Mouse (Mus musculus) MEL (cell line): ENCODE results near the gene Cdca7.

Source experiments
- CTCF ChIP-seq, 3 experiments: IDR thresholded peaks in 2 of 3; conservative IDR thresholded peaks in 1 of 3; 2 replicates each; pipeline ENCODE4 v1.5.1; 2011 to 2012; ENCODE audit warnings: low read length in 3 of 3, low read depth in 2 of 3, mild to moderate bottlenecking in 2 of 3, improper control_type of control experiment in 1 of 3, inconsistent platforms in 1 of 3, mixed read lengths in 1 of 3, moderate library complexity in 1 of 3; ENCODE audit not compliant: control insufficient read depth in 1 of 3, insufficient read depth in 1 of 3, poor library complexity in 1 of 3, severe bottlenecking in 1 of 3
- EP300 ChIP-seq, 2 experiments: IDR thresholded peaks; 2 replicates each; pipeline ENCODE4 v1.6.1; 2011; ENCODE audit warnings: improper control_type of control experiment in 2 of 2, low read length in 2 of 2, low read depth in 1 of 2, mild to moderate bottlenecking in 1 of 2
- MAFK ChIP-seq: IDR thresholded peaks from 2 replicates; pipeline ENCODE4 v1.6.1; 2011; ENCODE audit warnings: low read depth, mild to moderate bottlenecking, low read length, improper control_type of control experiment, borderline replicate concordance
- MAX ChIP-seq: IDR thresholded peaks from 2 replicates; pipeline ENCODE4 v1.6.1; 2011; ENCODE audit warnings: low read length, improper control_type of control experiment
- MAZ ChIP-seq: IDR thresholded peaks from 2 replicates; pipeline ENCODE4 v1.6.1; 2012; ENCODE audit warnings: low read depth, mild to moderate bottlenecking, inconsistent platforms, low read length, improper control_type of control experiment
- MXI1 ChIP-seq: IDR thresholded peaks from 2 replicates; pipeline ENCODE4 v1.6.1; 2011; ENCODE audit warnings: mild to moderate bottlenecking, low read depth, low read length, improper control_type of control experiment
- POLR2A ChIP-seq, 2 experiments: IDR thresholded peaks; 2 replicates each; pipeline ENCODE4 v1.6.1; 2011 to 2012; ENCODE audit warnings: low read length in 2 of 2, mild to moderate bottlenecking in 2 of 2, control low read depth in 1 of 2, improper control_type of control experiment in 1 of 2, low read depth in 1 of 2, moderate library complexity in 1 of 2; ENCODE audit not compliant: control insufficient read depth in 1 of 2, insufficient read depth in 1 of 2, poor library complexity in 1 of 2
- POLR2AphosphoS2 ChIP-seq: IDR thresholded peaks from 2 replicates; pipeline ENCODE4 v1.6.1; 2011; ENCODE audit warnings: low read length, improper control_type of control experiment
- RCOR1 ChIP-seq: IDR thresholded peaks from 2 replicates; pipeline ENCODE4 v1.6.1; 2012; ENCODE audit warnings: low read depth, mild to moderate bottlenecking, inconsistent platforms, low read length, improper control_type of control experiment
- SIN3A ChIP-seq: IDR thresholded peaks from 2 replicates; pipeline ENCODE4 v1.6.1; 2012; ENCODE audit warnings: low read length, improper control_type of control experiment, inconsistent platforms
- TAL1 ChIP-seq: IDR thresholded peaks from 2 replicates; pipeline ENCODE4 v1.6.1; 2012; ENCODE audit warnings: mild to moderate bottlenecking, inconsistent platforms, low read length, moderate library complexity, mixed read lengths
- TBP ChIP-seq: IDR thresholded peaks from 2 replicates; pipeline ENCODE4 v1.8.0; 2011; ENCODE audit warnings: low read depth, low read length, improper control_type of control experiment
- TCF12 ChIP-seq: IDR thresholded peaks from 2 replicates; pipeline ENCODE4 v1.6.1; 2014; ENCODE audit warnings: low read depth, mild to moderate bottlenecking, inconsistent platforms, low read length, improper control_type of control experiment, moderate library complexity
- ZKSCAN1 ChIP-seq: IDR thresholded peaks from 2 replicates; pipeline ENCODE4 v1.6.1; 2012; ENCODE audit warnings: low read depth, mild to moderate bottlenecking, inconsistent platforms, low read length, improper control_type of control experiment, moderate library complexity

GRCm38 (mm10) chr2:72467604-72468003 is 8.4 kb upstream of the Cdca7 start:
- TF ChIP-seq MXI1 (no peak), MAX (no peak), CTCF (IDR thresholded peaks at IDR 0.05 in 2 of 3, conservative IDR thresholded peaks at IDR 0.05 in 1 of 3; ENCODE audit: control insufficient read depth in 1 of 3, insufficient read depth in 1 of 3, low read depth in 2 of 3, low read length in 3 of 3, poor library complexity in 1 of 3, severe bottlenecking in 1 of 3) (no peak), MAZ (no peak), EP300 (IDR thresholded peaks at IDR 0.05; ENCODE audit: low read depth in 1 of 2, low read length in 2 of 2) (no peak), POLR2A (IDR thresholded peaks at IDR 0.05; ENCODE audit: control insufficient read depth in 1 of 2, insufficient read depth in 1 of 2, low read depth in 1 of 2, low read length in 2 of 2, poor library complexity in 1 of 2) (no peak), MAFK (no peak), SIN3A (no peak), TBP (no peak), TCF12 (no peak), TAL1 (no peak), ZKSCAN1 (no peak), POLR2AphosphoS2 (no peak), RCOR1 (no peak)
